Mouse (Mus musculus) lung, postnatal 0 days (tissue): ENCODE data around the gene Naga.
A peak's percentile ranks its signal among the peaks of the same experiment; 100 is the strongest.

ENCODE experiments used
- CTCF ChIP-seq: IDR thresholded peaks from 2 replicates; pipeline ENCODE4 v1.5.1; 2016; ENCODE audit warnings: antibody characterized with exemption, mild to moderate bottlenecking
- EP300 ChIP-seq: IDR thresholded peaks from 2 replicates; pipeline ENCODE4 v1.6.1; 2016; ENCODE audit warnings: antibody characterized with exemption, mild to moderate bottlenecking, control low read depth

GRCm38 (mm10) chr15:82361459-82362018 is 22.8 kb upstream of the Naga start:
- TF ChIP-seq CTCF, result peak; percentile 69
- TF ChIP-seq EP300, result no peak
